Comparison of ENCODE assay signal across 7 mouse cellular contexts in the genomic region with DNA sequence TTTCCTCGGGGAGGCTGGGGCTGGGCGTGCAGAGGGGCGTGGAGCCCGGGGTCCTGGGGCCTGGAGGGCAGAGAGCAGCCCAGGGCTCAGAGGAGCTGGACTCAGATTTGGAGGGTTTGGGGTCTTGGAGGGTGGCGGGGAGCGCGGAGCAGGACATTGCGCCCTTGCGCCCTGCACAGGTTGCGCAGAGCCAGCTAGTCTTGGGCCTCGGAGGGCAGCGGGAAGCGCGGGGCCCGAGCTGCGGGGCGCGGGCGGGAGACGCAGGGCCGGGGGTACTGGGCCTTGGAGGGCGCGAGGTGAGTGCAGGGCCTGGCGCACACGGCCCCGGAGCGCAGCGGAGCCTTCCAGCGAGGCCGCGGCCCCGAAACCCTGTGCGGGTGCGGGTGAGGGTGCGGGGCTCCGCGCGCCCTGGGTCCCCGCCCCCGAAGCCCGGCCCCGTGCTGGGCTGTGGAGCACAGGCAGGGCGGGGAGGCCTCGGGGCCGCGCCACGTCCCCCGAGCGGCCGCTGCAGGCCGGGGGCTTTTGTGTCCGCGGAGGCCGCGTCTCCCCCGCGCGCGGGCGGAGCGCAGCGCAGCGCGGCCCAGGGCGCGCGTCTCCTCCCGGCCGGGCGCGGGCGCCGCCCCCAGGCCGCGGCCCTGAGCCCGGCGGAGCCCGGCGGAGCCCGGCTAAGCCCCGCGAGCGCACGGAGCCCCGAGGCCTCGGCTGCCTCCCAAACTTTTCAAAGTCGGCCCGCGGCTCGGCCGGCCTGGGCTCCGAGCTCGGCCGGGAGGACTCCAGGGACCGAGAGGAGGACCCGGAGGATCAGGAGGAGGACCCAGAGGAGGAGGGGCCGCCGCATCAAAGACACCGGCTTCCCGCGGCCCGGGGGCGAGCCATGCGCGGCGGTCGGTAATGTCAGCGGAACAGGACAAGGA. TPM values are rescaled to one million over a fixed set of nuclear protein-coding genes. Genes with fewer than 3 reads are reported as not detected.
A peak's percentile ranks its signal among the peaks of the same experiment; 100 is the strongest.
DNase-seq lines count a peak whose midpoint lies in the region; ATAC-seq lines count a peak whose summit lies in the region.

A gene (plus strand): TSS at position 625 of the 914 bp plus-strand sequence.

- no peaks in the 10 kb centered on the region for H3K27me3 ChIP-seq in hindbrain, embryonic 13.5 days
- H3K27me3 ChIP-seq in midbrain, embryonic 12.5 days = peaks cover 17% of the 10 kb centered on the region
- H3K27me3 ChIP-seq in stomach, embryonic 16.5 days (ENCODE audit: control insufficient read depth, insufficient read depth, low read length) = peaks cover 2% of the 10 kb centered on the region; the same call in 1 of the 2 replicates

- peak; percentile 71 for DNase-seq in adrenal gland, postnatal 10 days
- peak; percentile 57 to 64 for DNase-seq in cerebellum, postnatal 14 days
- peak; percentile 43 for DNase-seq in gastrocnemius, adult 18-20 months (ENCODE audit: low spot score)
- DNase-seq in left cerebral cortex, postnatal 4 days = peak; percentile 54

- ATAC-seq in hindbrain, embryonic 13.5 days (ENCODE audit: low FRiP score) = peak; percentile 87
- ATAC-seq in midbrain, embryonic 12.5 days (ENCODE audit: low FRiP score, low read depth) = peak; percentile 91
- ATAC-seq in stomach, embryonic 16.5 days (ENCODE audit: insufficient read depth, low FRiP score) = peak; percentile 88

- peaks cover 29% of the 10 kb centered on the region for H3K4me1 ChIP-seq in hindbrain, embryonic 13.5 days (replicated peaks)
- peaks cover 27% of the 10 kb centered on the region for H3K4me1 ChIP-seq in midbrain, embryonic 12.5 days
- peaks cover 10% of the 10 kb centered on the region for H3K4me1 ChIP-seq in stomach, embryonic 16.5 days (ENCODE audit: control insufficient read depth, insufficient read depth, low read length)

- H3K9me3 ChIP-seq in hindbrain, embryonic 13.5 days = no peaks in the 10 kb centered on the region
- H3K9me3 ChIP-seq in midbrain, embryonic 12.5 days = no peaks in the 10 kb centered on the region
- no peaks in the 10 kb centered on the region for H3K9me3 ChIP-seq in stomach, embryonic 16.5 days (replicated peaks; ENCODE audit: control insufficient read depth, low read length)

- H3K36me3 ChIP-seq in hindbrain, embryonic 13.5 days = no peaks in the 10 kb centered on the region
- H3K36me3 ChIP-seq in midbrain, embryonic 12.5 days = 0 out of 2 replicates have a peak, but pooled peaks cover 3% of the 10 kb centered on the region
- no peaks in the 10 kb centered on the region for H3K36me3 ChIP-seq in stomach, embryonic 16.5 days (ENCODE audit: control insufficient read depth, insufficient read depth, low read length)

- WGBS in hindbrain, embryonic 13.5 days = under 1% methylated on average over 68 of the region's 108 CpGs
- WGBS in midbrain, embryonic 12.5 days = under 1% methylated on average over 94 of the region's 108 CpGs
- under 1% methylated on average over 104 of the region's 108 CpGs for WGBS in stomach, embryonic 16.5 days

- H3K4me2 ChIP-seq in hindbrain, embryonic 13.5 days = peak within 1 kb of the TSS; percentile 95
- H3K4me2 ChIP-seq in midbrain, embryonic 12.5 days (replicated peaks) = peak within 1 kb of the TSS; percentile 95
- H3K4me2 ChIP-seq in stomach, embryonic 16.5 days (ENCODE audit: low read depth, low read length) = peak within 1 kb of the TSS; percentile 73

- H3K27ac ChIP-seq in hindbrain, embryonic 13.5 days = peak within 1 kb of the TSS; percentile 88
- H3K27ac ChIP-seq in midbrain, embryonic 12.5 days (replicated peaks) = peak within 1 kb of the TSS; percentile 82
- peak within 1 kb of the TSS; percentile 79 for H3K27ac ChIP-seq in stomach, embryonic 16.5 days (ENCODE audit: low read length)

- H3K4me3 ChIP-seq in hindbrain, embryonic 13.5 days = peak within 1 kb of the TSS; percentile 83
- H3K4me3 ChIP-seq in midbrain, embryonic 12.5 days = peak within 1 kb of the TSS; percentile 90
- H3K4me3 ChIP-seq in stomach, embryonic 16.5 days (replicated peaks; ENCODE audit: low read length) = peak within 1 kb of the TSS; percentile 71

- H3K9ac ChIP-seq in hindbrain, embryonic 13.5 days = peak within 1 kb of the TSS; percentile 94
- peak within 1 kb of the TSS; percentile 91 for H3K9ac ChIP-seq in midbrain, embryonic 12.5 days (replicated peaks)
- peak within 1 kb of the TSS; percentile 91 for H3K9ac ChIP-seq in stomach, embryonic 16.5 days (ENCODE audit: low read length)

- intact Hi-C loops in left cerebral cortex, postnatal 4 days (cut with DNase I) = no loop called here

RNA-seq across cellular contexts. Expression of the gene that starts here (rescaled TPM):
- 1 to 10 TPM; 3.5 to 5.0 TPM for total RNA-seq in adrenal gland, postnatal 10 days (2021)
- total RNA-seq in gastrocnemius, adult 18-20 months (2021) = 10 to 100 TPM; 14.6 to 14.9 TPM
- 13.3 and 13.6 TPM in 2 replicates for polyA plus RNA-seq in hindbrain, embryonic 13.5 days (2015; fragmentation: Nextera tagmentation; extraction: Ambion mirVana)
- total RNA-seq in left cerebral cortex, postnatal 4 days (2021) = 10 to 100 TPM; 26.1 to 26.2 TPM
- polyA plus RNA-seq in midbrain, embryonic 12.5 days (2016; fragmentation: Nextera tagmentation; extraction: Ambion mirVana) = 11.4 and 13.7 TPM in 2 replicates
- 2.5 and 2.8 TPM in 2 replicates for polyA plus RNA-seq in stomach, embryonic 16.5 days (2015; fragmentation: Nextera tagmentation; extraction: Ambion mirVana)

Comparison
In these comparisons a context has a peak if more than half of its experiments do, and no peak if none do; other contexts are left out.
1. Peak in every context shown above with its lines: DNase-seq, ATAC-seq, H3K4me3 ChIP-seq and H3K27ac ChIP-seq.